Mouse (Mus musculus): Measurements from ENCODE around the gene Snai1. TPM values are rescaled to one million over a fixed set of nuclear protein-coding genes. Genes with fewer than 3 reads are reported as not detected.

Snai1 gene
- total RNA-seq, 2 experiments from 2014 or later, result 6.2 to 8.5 TPM

DNA sequence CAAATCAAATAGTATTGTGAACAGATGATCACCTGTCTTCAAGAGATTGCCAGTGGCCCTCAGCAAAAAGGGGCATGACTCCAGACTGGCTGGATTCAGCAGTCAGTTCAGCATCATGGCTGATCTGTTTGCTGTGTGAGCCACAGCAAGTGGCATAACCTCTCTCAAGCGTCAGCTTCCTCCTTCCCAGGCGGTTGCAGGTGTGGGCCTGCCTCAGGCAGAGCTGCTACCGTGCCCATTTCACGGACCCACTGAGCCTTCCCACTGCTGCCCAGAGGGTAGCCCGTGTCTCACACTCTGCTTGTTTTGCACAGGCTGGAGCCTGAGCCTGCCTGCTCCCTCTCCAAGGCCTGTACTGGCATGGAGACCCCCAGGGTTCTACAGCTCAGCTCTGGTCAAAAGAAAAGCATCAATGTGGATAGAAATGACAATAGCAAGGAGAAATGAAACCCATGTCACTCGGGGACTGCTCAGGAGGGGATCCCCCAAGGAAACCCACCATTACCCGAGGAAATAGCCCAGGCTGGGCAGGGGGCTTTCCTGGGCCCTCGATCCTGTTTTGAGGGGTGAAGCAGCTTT, 13.4 kb downstream of the Snai1 start:
- DNase-seq, result no peak

DNA sequence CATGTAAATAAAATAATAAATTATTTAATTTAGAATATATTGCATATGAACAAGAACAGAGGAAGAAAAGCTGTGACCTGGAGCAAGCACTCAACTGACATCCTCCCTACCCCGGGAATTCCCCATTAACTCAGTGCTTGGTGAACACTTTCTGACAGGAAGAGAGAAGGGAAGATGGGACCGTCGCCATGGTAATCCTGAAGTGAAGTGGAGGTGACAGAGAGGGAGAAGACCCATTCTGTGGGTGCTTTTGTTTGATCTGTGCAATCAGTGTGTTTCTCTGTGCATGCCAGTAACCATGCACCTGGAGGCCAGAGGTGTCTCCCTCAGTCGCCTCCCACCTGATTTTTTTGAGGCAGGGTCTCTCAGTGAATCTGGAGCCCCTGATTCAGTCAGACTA, 14.3 kb downstream of the Snai1 start:
- DNase-seq, result no peak

DNA sequence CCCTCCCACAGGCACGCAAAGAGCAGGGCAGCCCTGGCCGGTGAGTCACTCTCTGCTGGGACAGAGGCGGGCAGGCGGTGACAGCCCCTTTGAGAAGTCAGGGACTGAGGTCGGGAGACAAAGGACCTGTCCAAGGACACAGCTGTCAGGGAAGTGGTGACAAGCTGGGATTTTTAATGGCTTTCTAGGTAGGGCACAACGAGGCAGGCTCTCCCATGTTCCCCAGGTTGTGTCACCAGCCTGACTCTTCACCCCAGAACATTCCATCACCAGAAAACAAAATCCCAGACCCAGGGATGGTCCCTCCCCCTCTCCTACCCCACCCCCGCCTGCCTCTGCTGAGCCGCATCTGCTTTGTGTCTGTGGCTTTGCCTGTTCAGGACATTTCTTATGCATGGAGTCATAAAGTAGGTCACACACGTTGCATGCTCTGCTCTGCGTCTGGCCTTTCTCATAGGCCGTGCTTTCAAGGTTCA, 15.0 kb downstream of the Snai1 start:
- DNase-seq, result peak; percentile 76

DNA sequence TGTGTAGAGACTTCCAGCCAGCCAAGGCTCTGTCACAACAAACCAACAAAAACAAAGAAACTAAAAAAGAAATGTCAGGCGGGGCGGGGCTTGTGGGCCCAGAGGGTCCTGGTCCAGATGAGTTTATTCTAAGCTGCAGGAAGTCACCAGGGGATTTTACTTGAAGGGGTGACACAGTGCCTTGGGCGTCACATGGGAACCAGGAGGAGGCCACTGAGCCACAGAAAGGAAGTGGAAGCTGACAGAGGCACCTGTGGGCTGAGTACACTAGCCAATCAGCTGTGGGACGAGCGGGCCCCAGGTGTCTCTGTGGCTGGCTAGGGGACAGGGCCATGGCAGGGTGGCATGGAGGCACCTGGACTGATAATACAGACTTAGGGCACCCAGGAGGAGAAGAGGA, 17.8 kb downstream of the Snai1 start:
- no peak for DNase-seq

DNA sequence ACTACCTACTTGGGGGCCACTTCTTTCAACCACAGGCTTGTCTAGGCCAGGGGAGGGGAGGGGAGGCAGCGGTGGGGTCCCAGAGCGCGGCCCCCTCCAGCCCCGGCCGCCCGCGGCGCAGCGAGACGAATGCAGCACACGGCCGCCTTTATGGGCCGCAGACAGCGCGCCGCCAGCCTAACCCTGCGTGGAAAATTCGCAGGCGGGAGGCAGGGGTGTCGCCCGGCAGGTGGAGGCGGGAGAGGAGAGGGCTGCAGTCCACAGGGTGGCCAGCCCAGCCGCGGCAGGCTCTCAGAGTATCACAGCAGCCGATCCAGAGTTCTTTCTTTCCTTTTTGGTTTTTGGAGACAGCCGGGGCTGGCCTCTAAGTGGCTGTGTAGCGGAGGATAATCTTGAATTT, 21.4 kb downstream of the Snai1 start:
- no peak for DNase-seq

DNA sequence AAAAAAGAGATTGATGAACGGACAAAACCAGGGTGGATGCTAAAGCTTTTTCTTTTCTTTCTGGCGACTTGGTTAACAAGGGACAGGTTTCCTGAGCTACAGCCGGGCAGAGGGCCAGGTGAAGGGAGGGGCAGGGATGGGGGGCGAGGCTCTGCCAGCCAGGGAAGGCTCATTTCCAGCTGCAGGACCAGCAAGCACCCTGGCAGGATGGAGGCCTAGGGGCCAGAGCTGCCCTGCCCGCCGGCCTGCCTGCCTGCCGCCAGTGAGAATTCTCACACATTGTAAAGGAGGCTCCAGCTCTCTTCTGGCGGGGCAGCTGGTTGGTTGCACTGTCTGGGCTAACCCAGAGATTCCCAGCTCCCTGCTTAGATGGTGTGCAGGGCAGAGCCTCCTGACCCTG, 24.1 kb downstream of the Snai1 start:
- peak; percentile 60 for DNase-seq

DNA sequence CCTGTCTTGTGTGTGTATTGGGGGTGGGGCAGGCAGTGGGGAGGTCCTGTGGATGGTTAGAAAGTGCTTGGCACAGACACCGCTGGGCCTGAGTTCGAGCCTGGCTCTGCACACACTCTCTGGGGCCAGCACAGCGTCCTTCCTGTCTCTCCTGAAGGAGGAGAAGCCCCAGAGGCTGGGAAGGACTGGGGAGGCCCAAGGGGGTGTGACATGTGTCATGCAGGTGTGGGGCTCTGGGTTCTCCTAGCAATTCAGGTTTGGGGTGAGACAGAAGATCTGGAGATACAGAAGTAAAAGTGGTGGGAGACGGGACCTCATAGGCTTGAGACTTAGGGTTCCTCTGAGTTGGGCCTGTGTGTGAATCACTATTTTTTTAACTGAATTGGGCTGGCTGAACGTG, 25.0 kb downstream of the Snai1 start:
- no peak for DNase-seq

DNA sequence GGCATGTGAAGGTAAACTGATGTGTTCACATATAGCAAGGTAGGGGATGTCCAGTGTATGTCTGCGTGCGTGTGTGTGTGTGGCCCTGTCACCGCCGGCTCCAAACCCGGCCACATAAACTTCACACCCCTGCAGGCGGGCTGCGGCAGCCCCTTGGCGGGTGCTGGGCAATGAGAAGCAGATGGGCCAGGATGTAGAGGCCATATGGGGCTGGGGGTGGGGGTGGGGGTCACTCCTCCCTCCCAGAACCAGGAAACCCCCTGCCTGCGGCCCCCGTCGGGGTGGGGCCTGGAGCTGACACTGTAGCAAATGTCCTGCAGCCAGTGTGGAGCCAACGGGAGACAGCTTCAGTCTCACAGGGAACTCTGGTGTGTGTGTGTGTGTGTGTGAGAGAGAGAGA, 25.7 kb downstream of the Snai1 start:
- DNase-seq, result no peak

DNA sequence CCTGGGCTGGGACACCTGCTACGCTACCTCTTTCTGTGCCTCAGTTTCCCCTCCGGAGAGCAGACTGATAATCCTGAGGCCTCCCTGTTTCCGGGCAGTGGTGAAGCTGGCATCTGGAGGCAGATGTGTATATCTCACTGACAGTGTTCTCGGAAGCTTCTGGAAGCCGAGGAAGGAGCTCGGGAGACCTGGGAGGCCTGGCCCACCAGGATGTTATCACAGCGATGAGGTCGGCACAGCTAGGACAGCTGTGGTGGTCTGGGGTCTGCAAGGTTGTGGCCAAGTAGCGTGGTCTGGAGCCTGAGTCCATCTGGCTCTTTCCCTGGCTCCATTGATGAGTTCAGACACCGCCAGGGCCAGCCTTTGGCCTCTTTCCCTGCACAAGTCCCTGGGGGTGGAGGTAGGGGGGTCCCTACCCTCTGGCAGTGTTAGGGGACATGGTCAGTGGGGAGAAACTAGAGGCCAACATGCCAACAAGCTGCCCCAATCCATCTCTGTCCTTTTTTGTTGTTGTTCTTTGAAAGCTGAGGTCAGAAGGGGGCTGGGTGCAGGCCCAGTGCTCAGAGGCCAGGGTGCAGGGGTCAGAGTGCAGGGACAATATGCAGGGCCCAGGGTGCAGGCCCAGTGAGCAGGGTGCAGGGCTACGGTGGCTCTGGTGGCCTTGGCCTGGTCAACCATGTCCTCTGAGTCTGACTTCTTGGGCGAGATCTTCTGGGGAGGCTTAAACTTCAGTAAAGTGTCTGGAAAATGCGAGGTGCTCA, 26.7 kb downstream of the Snai1 start:
- no peak for DNase-seq

DNA sequence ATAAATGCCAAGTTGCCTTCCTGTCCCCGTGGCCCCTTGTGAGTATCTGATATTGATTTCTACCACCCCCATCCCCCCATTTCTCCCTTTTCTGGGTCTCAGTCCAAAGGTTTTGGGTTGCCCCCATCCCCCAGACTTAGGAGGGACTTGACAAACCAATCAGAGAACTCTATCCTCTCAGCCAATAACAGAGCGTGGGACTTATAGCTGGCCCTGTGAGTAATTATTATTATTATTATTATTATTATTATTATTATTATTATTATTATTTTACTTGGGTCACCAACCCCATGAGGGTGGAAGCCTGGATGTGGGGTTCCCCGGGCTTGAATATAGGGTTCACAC, 27.3 kb downstream of the Snai1 start:
- DNase-seq, result no peak

DNA sequence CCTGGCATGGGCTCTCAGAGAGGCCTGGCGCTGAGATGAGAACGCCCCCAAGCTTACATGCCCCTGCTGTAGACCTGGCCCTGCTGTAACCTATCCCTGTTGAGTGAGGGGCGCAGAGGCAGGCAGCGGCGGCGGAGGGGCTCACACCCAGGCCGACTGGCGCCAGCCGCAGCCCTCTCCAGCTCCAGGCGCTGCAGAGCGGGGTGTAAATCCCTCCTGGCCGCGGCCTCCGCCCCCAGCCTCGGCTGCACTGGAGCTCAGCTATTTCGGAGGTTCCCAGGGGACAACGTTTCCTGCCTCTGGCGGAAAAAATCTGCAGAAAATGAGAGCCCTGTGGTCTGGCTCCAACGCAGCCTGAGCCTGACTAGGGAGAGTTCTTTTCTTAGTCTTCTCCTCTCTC, 27.7 kb downstream of the Snai1 start:
- DNase-seq, result peak; percentile 62

DNA sequence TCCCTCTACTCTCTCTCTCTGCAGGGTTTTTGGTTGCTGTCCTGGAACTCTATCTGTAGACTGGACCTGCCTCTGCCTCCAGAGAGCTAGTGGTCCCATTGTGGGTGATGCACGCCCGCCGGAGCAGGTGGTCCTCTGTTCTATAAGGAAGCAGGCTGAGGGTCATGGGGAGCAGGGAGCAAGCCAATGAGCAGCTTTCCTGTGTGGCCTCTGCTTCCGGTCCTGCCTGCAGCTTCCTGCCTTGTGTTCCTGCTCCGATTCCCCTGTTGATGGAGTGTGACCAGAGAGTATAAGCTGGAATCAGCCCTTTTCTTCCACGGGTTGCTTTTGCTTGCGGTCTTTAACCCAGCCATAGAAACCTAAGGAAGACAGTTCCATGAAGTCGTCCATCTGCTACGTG, 30.1 kb downstream of the Snai1 start:
- DNase-seq, result no peak

DNA sequence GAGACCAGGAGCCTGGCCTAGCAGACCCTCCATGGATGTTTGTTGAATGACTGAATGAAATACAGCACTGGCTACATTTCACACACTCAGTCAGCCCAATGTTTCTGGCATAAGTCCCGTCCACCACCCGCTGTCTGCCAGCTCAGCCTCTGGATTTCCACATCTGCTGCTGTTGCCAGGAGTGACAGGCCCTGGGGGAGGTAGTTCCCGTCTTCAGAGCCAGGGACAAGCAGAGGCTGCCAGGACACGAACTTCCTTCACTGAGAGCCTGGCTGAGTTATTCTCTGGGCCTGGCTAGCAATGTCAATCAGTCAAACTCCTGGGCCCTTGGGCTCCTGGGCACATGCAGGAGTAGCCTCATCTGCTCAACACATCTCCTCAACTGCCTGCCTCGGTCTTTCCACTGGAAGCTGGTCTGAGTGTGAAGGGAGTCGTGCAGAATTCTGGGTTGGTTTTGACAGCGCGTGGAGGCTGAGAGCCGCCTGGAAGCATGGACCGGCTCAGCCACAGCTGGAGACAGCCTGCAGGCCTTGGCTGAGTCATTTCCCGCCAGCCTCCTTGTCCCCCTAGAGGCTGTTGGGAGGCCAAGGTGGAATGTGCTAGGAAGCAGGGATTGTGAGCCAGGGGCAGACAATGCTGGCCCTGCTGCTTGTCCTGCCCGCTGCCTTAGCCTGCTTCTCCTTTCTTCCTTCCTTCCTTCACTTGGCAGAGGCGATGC, 32.1 kb downstream of the Snai1 start:
- peak; percentile 92 for DNase-seq

DNA sequence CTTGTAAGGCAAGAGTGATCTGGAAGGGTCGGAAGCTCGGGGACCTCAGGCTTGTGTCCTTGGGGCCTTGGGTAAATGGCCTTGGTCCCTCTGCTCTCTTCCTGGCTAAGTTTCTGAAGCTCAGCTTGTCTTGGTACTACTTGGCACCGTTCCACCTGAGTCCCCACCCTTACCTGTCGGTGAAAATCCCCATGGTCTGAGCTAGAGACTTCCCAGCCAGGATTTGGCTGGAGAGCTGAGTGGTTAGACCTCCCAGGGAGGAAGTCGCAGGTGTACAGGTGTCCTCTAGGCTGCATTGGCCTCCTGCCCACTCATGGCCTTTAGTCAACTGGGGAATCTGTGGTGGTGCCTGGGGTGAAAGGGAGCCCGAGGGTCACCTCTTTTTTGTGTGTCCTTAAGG, 32.8 kb downstream of the Snai1 start:
- no peak for DNase-seq

DNA sequence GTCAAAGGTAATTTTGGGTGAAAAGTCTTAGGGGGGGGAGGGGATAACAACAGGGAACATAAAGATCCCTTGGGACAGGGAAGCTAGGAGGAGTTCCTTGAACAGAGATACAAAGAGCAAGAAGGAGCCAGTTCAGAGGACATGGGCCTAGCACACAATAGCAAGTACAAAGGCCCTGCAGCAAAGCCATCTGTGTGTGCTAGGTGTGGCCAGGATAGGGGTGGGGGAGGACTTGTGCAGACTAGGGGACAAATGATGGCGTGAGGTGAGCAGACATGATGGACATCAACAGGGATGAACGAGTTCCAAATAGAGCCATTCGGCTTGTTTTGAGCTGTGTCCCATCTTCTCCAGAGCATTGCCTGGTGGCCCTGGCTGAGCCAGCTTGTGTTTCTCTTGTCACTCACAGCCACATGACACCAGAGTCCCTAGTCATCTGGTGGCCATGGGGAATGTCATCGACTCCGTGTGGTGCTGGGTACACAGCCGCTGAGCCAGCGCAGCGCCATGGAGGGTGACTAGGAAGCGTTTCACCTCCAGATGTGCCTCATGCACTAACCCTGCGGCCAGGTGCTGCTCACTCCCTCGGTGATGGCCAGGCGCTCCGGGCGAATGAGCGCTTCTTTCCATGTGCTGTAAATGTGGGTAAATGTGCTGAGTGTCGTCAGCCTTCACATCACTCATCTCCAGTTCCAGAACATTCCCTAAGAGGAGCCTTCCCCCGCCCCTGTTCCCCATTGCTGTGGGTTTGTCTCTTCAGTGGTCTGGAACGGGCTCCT, 33.6 kb downstream of the Snai1 start:
- DNase-seq, result no peak

DNA sequence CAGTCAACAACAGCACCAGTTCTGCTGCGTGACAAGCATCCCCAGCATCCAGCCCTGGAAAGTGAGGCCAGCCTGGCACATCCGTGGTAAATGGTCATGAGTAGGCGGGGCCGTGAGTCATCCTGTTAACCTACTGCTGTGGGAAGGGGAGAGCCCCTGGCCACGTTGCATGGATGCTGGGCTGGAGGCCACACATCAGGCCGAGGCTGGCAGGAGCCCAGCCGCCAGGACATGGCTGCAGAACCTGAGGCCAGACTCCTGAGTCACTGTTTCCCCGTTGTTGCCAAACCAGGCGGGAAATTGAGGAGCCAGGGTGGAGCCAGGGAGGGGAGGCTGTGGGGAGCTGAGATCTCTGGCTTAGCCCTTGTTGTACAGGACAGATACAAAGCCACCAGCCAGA, 36.8 kb downstream of the Snai1 start:
- DNase-seq, result peak; percentile 76

DNA sequence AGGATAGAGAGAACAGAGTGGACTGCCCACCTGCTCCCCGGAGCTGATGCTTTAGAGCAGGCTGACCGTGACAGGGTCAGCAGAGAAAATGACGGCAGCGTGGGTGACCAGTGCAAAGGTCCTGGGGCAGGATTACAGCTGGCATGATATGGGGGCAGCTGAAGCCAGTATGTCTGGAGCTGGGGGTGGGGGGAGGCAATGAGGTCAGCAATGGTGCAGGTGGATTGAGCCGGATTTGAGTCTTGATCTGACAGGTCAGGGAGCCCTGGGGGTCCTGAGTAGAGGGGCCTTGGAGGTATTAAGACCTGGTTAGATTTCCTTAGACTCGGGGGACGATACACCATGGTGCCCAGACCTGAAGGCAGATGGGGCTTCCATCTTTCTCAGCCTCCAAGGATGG, 37.6 kb downstream of the Snai1 start:
- no peak for DNase-seq

DNA sequence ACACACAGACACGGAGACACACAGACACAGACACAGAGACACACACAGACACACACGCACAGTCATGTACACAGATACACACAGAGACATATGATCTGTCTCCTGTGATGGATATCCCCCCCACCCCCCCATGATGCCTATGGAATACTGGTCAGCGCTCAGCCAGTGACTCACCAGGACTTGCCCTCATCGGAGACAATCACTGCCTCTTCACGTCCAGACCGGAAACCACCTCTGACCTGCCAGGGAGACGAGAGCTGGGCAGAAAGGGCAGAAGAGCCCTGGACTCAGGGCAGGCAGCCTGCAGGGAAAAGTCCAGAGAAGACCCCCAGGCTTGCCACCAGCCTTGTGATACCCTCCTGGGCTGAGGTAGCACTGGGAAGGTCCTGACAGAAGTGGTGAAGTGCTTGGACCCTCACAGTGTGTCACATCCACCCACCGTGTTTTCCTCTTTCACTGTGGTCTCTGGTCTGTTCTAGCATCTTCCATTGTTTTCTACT, 38.2 kb downstream of the Snai1 start:
- DNase-seq, result no peak

DNA sequence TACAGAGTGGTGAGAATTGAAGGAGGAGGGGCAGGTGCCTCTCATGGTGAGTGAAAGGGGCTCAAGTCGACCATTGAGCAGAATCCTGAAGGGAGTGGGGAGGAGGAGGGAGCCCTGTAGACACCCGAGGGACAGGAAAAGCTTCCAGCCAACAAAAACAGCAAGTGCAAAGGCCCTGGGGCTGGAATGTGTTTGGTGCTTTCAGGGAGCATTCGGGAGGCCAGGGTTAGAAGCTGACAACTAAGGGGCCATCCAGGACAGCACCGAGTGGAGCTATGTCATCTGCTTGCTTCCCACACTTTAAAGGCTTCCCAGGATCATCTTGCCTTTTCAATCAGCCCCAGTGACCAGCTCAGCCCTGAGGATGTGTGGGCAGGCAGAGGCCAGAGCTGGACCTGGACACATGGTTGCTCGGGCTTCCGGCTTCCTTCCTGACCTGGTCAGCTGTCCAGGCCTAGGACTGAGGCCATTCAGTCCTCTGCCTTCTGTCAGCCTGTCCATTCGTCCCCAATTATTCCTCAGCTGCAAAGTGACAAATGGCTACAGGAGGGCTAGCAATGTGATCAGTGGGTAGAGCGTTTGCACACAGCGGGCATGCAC, 39.3 kb downstream of the Snai1 start:
- DNase-seq, result no peak

DNA sequence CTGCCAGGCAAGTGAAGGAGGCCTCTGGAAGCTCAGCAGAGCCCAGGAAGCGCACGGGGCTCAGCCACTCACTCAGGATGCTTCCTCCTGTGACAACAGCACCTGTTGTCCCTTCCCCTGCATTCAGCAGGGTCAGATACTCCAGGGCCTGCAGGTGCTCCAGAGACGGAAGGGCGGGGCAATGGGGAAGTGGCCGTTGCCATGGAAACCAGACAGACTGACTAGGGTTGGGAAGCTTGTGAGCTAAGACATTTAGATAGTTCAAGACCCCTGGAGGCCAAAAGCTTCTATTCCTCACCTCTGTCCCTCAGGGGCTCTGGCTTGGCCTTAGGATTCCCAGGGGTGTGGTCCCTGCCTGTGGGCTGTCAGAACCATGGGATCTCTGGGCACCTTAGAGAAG, 40.5 kb downstream of the Snai1 start:
- no peak for DNase-seq

DNA sequence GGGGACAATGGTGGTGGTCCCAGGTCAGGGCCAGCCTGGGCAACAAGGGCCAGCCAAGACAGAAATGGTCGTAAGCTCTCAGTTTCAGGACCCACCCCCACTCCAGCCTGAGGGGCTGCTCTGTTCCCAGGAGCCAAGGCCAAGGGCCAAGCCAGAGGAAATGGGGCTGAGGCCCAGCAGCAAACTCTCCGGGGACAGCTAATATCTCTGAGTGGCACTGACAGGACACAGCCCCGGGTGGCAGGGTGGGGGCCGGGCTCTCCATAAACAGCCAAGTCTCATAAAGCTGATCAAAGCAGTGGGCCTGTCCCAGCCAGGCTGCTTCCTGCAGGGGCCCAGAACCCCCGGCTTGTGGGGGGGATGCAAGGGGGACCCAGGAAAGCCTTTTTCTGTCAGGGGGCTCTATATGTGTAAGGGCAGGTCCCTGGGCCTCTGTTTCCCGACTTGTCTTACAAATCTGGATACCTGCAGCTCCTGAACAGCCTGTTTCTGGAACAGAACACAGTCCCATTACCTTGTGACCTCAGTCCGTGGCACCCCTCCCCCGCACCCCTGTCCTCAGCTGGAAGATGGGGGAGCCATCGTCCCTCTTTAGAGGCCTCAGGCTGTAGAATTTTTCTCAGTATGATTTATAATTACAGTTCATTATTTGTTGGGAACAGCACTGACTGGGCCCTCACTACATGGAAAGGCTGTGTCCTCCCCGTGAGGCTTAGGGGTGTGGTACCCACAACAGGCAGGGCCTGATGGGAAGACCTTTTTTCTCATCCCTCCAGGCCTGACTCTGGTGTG, 45.4 kb downstream of the Snai1 start:
- no peak for DNase-seq
